Comparison of ENCODE assay signal across 11 mouse cellular contexts in genomic region chr1:192193656-192194055, GRCm38 (mm10). TPM values are rescaled to one million over a fixed set of nuclear protein-coding genes. Genes with fewer than 3 reads are reported as not detected.
A peak's percentile ranks its signal among the peaks of the same experiment; 100 is the strongest.
DNase-seq lines count a peak whose midpoint lies in the region; ATAC-seq and TF ChIP-seq lines count a peak whose summit lies in the region.
"Had no signal": no experiment of that assay in that cellular context is flagged by ENCODE, and none has a peak within 500 bp of the region (broad histone marks: within the 10 kb centered on the region; RNA-seq: fewer than 3 reads in every experiment).

No protein-coding gene starts in this region.

- no peak overlapping the region for H3K9ac ChIP-seq in heart, adult 2 months (ENCODE audit: low read depth, low read length)
- H3K9ac ChIP-seq in neural tube, embryonic 15.5 days (replicated peaks) = no peak overlapping the region
- H3K9ac ChIP-seq: limb, embryonic 13.5 days had no signal

- no peak for ATAC-seq in neural tube, embryonic 15.5 days (ENCODE audit: low FRiP score)

- no peak overlapping the region for H3K27ac ChIP-seq in heart, adult 2 months
- H3K27ac ChIP-seq in neural tube, embryonic 15.5 days (replicated peaks) = no peak overlapping the region
- H3K27ac ChIP-seq: limb, embryonic 13.5 days had no signal

- peak; percentile 89 for DNase-seq in heart, adult 11 months
- no peak for DNase-seq in heart, adult 2 months
- DNase-seq in left cerebral cortex, adult 18-20 months (ENCODE audit: low spot score in 2 of 2) = peak; percentile 45 to 62
- no peak for DNase-seq in left cerebral cortex, postnatal 4 days
- peak; percentile 55 to 57 for DNase-seq in cerebellum, postnatal 14 days
- no peak for DNase-seq in Muller cell, postnatal 12 days (ENCODE audit: inconsistent ontology term)
- no peak for DNase-seq in kidney, postnatal 36 days
- DNase-seq: kidney, adult 11 months had no signal

- no peak for TF ChIP-seq POLR2A in heart, adult 2 months (IDR thresholded peaks at IDR 0.05; ENCODE audit: insufficient read depth, low read depth, low read length)

- no peaks in the 10 kb centered on the region for H3K36me3 ChIP-seq in heart, adult 2 months (ENCODE audit: control insufficient read depth, insufficient read depth, low read length)
- no peaks in the 10 kb centered on the region for H3K36me3 ChIP-seq in neural tube, embryonic 15.5 days
- H3K36me3 ChIP-seq: limb, embryonic 13.5 days had no signal

- intact Hi-C loops in heart, adult 2 months (cut with DNase I) = loop anchor here (1.0 kb wide), 1 partner anchor 406 kb away; no protein-coding TSS in a partner anchor
- intact Hi-C loops in left cerebral cortex, postnatal 4 days (cut with DNase I) = loop anchor here (10.0 kb wide), 2 partner anchors 101 to 231 kb away; no protein-coding TSS in a partner anchor

- H3K27me3 ChIP-seq in heart, adult 2 months (ENCODE audit: control insufficient read depth, insufficient read depth, low read length) = peaks cover 5% of the 10 kb centered on the region
- peaks cover 10% of the 10 kb centered on the region; the same call in 1 of the 2 replicates for H3K27me3 ChIP-seq in neural tube, embryonic 15.5 days (replicated peaks)

- H3K79me2 ChIP-seq in heart, adult 2 months (replicated peaks; ENCODE audit: control insufficient read depth, insufficient read depth, low read length) = no peaks in the 10 kb centered on the region

- 55% methylated on average over 14 of the region's 14 CpGs for WGBS in heart, adult 2 months
- WGBS in neural tube, embryonic 15.5 days = 71% methylated on average over 14 of the region's 14 CpGs

- no peak overlapping the region for H3K4me3 ChIP-seq in heart, adult 2 months
- H3K4me3 ChIP-seq in neural tube, embryonic 15.5 days (replicated peaks) = no peak overlapping the region
- H3K4me3 ChIP-seq: erythroblast, embryonic 14.5 days; limb, embryonic 13.5 days had no signal

- H3K4me2 ChIP-seq in neural tube, embryonic 15.5 days = peak overlapping the region; percentile 93
- H3K4me2 ChIP-seq: limb, embryonic 13.5 days had no signal

- no peaks in the 10 kb centered on the region for H3K9me3 ChIP-seq in neural tube, embryonic 15.5 days (replicated peaks)
- H3K9me3 ChIP-seq: limb, embryonic 13.5 days had no signal

- TF ChIP-seq CTCF in heart, adult 2 months (IDR thresholded peaks at IDR 0.05) = no peak

- no peak for TF ChIP-seq EP300 in heart, adult 2 months (IDR thresholded peaks at IDR 0.05; ENCODE audit: insufficient read depth, low read depth, low read length)

- no peaks in the 10 kb centered on the region; the same call in 1 of the 2 replicates for H3K4me1 ChIP-seq in heart, adult 2 months (ENCODE audit: control insufficient read depth, insufficient read depth, low read length)
- peaks cover 27% of the 10 kb centered on the region for H3K4me1 ChIP-seq in neural tube, embryonic 15.5 days

RNA-seq across cellular contexts. Expression of gene Kcnh1, which starts 3.1 kb away (rescaled TPM):
- total RNA-seq in heart, adult 2 months (2021) = under 1 TPM; 0.05 to 0.09 TPM
- 0.06 and 0.09 TPM in 2 replicates for polyA plus RNA-seq in heart, adult 2 months (2012; rRNA removed)
- 10 to 100 TPM; 63.8 to 73.9 TPM for total RNA-seq in left cerebral cortex, adult 18-20 months (2021)
- total RNA-seq in left cerebral cortex, postnatal 4 days (2021) = 10 to 100 TPM; 19.7 to 20.1 TPM
- polyA plus RNA-seq in neural tube, embryonic 15.5 days (2015; fragmentation: Nextera tagmentation; extraction: Ambion mirVana) = 4.4 and 4.6 TPM in 2 replicates
- polyA plus RNA-seq: erythroblast, embryonic 14.5 days had no signal

RNA-seq across cellular contexts. Expression of gene Rcor3, which starts 55.8 kb away (rescaled TPM):
- total RNA-seq in heart, adult 2 months (2021) = 10 to 100 TPM; 26.3 to 35.0 TPM
- polyA plus RNA-seq in heart, adult 2 months (2012; rRNA removed) = 38.3 and 39.7 TPM in 2 replicates
- 10 to 100 TPM; 27.3 to 28.7 TPM for total RNA-seq in left cerebral cortex, adult 18-20 months (2021)
- total RNA-seq in left cerebral cortex, postnatal 4 days (2021) = 10 to 100 TPM; 58.1 to 69.2 TPM
- polyA plus RNA-seq in neural tube, embryonic 15.5 days (2015; fragmentation: Nextera tagmentation; extraction: Ambion mirVana) = 36.0 and 38.3 TPM in 2 replicates

Comparison
In these comparisons a context has a peak if more than half of its experiments do, and no peak if none do; other contexts are left out.
1. DNase-seq: peak in heart, adult 11 months (single experiment), left cerebral cortex, adult 18-20 months (2 of 2) and cerebellum, postnatal 14 days (2 of 2); none in heart, adult 2 months (0 of 2), left cerebral cortex, postnatal 4 days (single experiment), Muller cell, postnatal 12 days (single experiment) and kidney, postnatal 36 days (0 of 2).
2. RNA of gene Kcnh1, which starts 3.1 kb away (total RNA-seq): 63.8 to 73.9 TPM in left cerebral cortex, adult 18-20 months and 19.7 to 20.1 TPM in left cerebral cortex, postnatal 4 days; 0.05 to 0.09 TPM in heart, adult 2 months; every median in the first group is over 10 times any median in the second.